Mouse (Mus musculus): ENCODE measurements around the gene Zfp747. TPM values are rescaled to one million over a fixed set of nuclear protein-coding genes. Genes with fewer than 3 reads are reported as not detected.

Gene Zfp747
- polyA plus RNA-seq, 1 experiment: 5.5 TPM

DNA sequence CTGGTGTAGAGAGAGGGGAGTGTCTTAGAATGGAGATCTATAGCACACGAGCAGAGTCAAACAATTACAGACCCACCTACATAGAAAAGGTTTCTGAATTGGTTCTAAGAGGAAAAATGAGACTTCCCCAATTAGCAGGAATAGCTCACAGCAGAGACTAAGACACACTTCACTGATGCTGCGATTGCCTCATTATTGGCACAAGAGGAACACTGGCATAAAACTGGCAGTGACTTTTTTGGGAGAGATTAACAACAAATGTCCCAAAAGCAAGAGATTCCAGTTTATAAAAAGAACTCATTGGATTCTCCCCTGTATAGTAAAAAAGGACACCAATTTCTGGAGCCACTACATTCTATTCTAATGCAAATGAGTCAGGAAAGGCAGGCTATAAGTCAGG is 18.0 kb downstream of the Zfp747 start:
- Histone ChIP-seq H3K27ac (ENCODE audit: insufficient read depth, low read length) (no peak overlapping the region), H3K4me1 (ENCODE audit: control insufficient read depth, insufficient read depth, low read length) (no peaks in the 10 kb centered on the region), H3K4me3 (ENCODE audit: insufficient read depth, low read length) (no peak overlapping the region)
- TF ChIP-seq CTCF (IDR thresholded peaks at IDR 0.05; ENCODE audit: extremely low read depth, insufficient read depth, low read length) (no peak), POLR2A (IDR thresholded peaks at IDR 0.05; ENCODE audit: extremely low read depth, insufficient read depth, low read length) (no peak)

DNA sequence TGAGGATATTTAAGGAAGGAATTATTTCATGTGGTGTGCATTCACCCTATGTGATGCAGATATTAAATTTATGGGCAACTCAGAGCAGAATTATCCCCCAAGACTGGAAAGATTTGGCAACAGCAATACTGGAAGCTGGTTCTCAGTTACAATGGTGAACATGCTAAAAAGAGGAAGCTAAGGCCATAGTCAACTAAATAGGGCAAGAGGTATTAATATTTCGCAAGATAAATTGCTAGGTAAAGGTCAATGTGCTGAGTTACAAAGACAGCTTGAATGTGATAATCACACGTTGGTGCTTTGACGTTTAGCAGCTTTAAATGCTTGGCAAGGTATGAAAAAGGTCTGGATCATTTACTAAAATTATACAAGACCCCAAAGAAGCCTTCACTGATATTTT is 20.1 kb downstream of the Zfp747 start:
- H3K4me1 ChIP-seq (ENCODE audit: control insufficient read depth, insufficient read depth, low read length): no peaks in the 10 kb centered on the region
- no peak overlapping the region for H3K4me3 ChIP-seq (ENCODE audit: insufficient read depth, low read length)
- H3K27ac ChIP-seq (ENCODE audit: insufficient read depth, low read length): no peak overlapping the region
- TF ChIP-seq POLR2A (IDR thresholded peaks at IDR 0.05; ENCODE audit: extremely low read depth, insufficient read depth, low read length) (no peak), CTCF (IDR thresholded peaks at IDR 0.05; ENCODE audit: extremely low read depth, insufficient read depth, low read length) (no peak)

DNA sequence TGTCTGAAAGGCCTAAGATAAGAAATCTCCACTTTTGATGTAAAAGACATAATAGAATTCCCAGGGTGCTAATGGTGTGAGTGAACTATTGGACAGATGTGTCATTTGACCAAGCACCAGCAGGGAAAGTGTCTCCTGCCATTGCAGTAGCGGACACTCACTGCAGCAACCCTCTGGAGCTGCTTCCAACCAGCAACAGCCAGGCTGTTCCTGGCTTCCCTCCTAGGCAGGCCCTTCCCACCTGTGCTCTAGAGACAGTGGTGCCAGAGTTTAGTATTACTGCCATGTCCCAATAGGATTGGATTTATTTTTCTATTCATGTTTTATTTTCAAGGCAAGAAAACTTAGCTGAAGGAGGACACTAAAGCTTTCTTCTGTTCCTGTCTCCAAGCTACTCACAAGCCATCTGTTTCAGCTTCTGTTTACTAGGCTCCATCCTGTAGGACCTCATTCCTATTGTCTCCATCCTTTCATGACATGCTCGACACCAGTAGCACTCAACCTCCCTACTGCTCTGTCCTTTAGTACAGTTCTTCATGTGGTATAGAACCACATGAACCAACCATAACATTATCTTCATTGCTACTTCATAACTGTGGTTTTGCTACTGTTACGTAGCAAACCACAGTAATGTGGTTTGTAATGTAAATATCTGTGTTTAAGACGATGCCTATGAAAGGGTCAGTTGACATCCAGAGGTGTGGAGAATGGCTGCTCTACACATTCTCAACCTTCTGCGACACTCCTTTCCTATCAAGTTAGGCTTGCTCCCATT is 24.4 kb downstream of the Zfp747 start:
- no peak for TF ChIP-seq CTCF (IDR thresholded peaks at IDR 0.05; ENCODE audit: extremely low read depth, insufficient read depth, low read length)
- no peak for TF ChIP-seq POLR2A (IDR thresholded peaks at IDR 0.05; ENCODE audit: extremely low read depth, insufficient read depth, low read length)

DNA sequence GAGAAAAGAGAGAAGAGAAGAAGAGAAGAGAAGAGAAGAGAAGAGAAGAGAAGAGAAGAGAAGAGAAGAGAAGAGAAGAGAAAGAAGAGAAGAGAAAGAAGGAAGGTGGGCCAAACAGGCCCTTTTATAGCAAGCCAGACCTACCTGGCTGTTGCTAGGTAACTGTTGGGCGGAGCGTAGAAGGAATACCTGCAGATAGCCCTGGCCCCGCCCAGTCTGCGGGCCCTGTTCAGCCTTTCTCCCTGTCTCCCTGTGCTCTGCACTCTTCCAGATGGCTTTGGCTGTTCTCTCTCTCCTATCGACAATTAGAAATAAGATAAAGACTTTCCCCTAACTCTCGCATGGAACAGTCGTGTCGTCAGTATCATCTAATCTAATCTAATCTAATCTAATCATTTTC is 29.2 kb downstream of the Zfp747 start:
- H3K4me3 ChIP-seq (ENCODE audit: insufficient read depth, low read length): peak overlapping the region; percentile 97; the same call in 1 of the 2 replicates
- no peak overlapping the region for H3K27ac ChIP-seq (ENCODE audit: insufficient read depth, low read length)
- TF ChIP-seq CTCF (IDR thresholded peaks at IDR 0.05; ENCODE audit: extremely low read depth, insufficient read depth, low read length): no peak
- no peak for TF ChIP-seq POLR2A (IDR thresholded peaks at IDR 0.05; ENCODE audit: extremely low read depth, insufficient read depth, low read length)
- H3K4me1 ChIP-seq (ENCODE audit: control insufficient read depth, insufficient read depth, low read length): peaks cover 4% of the 10 kb centered on the region; the same call in 1 of the 2 replicates

More for the DNA sequence above, 24.4 kb downstream of the Zfp747 start:
- H3K27ac ChIP-seq (ENCODE audit: insufficient read depth, low read length): no peak overlapping the region
- H3K4me3 ChIP-seq (ENCODE audit: insufficient read depth, low read length): no peak overlapping the region
- peaks cover 4% of the 10 kb centered on the region; the same call in 1 of the 2 replicates for H3K4me1 ChIP-seq (ENCODE audit: control insufficient read depth, insufficient read depth, low read length)

DNA sequence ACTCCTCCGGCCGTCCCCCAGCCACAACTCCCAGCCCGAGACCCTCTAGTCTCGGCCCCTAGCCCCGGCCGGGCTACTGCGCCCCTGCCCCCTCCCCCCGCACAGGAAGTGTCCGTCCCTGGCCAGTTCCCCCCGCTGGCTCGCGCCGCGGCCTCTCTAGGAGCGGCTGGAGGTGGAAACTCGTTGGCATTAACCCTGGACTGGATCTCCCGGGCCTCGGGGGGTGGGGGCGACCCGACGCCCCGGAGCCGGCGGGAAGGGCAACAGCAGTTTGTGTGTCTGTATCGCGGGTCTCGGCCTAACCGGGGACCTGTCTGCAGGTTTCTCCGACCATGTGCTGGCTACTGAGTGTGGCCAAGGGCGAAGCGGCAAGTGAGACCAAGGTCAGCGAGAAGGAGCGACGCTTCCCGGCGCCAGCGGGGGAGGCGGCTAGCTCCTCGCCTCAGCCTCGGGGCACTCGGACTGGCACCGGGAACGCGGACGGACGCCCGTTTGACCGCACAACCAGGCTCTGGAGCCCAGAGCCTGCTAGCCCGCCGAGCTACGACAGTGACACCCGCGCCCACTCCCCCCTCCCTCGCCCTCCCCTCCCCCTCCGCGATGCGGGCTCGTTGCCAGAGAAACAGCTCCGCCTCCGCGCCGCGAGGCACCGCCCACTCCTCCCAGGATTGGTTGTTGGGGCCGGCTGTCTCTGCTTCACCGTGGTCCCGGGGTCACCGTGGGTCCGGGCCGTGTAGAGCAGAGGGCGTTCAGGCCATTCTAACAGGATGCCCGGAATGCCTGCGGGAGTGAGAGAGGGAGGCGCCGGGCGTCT is 30.1 kb downstream of the Zfp747 start, which contains the start of gene Zfp768:
Gene Zfp768 (minus strand): TSS at position 78 of the 814 bp plus-strand sequence.
- Histone ChIP-seq H3K27ac (ENCODE audit: insufficient read depth, low read length) (peak within 1 kb of the TSS; percentile 100), H3K4me1 (ENCODE audit: control insufficient read depth, insufficient read depth, low read length) (peaks cover 4% of the 10 kb centered on the region; the same call in 1 of the 2 replicates), H3K4me3 (ENCODE audit: insufficient read depth, low read length) (peak within 1 kb of the TSS; percentile 97)
- TF ChIP-seq POLR2A (IDR thresholded peaks at IDR 0.05; ENCODE audit: extremely low read depth, insufficient read depth, low read length) (peak; percentile 53; the same call in 1 of the 2 replicates), CTCF (IDR thresholded peaks at IDR 0.05; ENCODE audit: extremely low read depth, insufficient read depth, low read length) (no peak)

DNA sequence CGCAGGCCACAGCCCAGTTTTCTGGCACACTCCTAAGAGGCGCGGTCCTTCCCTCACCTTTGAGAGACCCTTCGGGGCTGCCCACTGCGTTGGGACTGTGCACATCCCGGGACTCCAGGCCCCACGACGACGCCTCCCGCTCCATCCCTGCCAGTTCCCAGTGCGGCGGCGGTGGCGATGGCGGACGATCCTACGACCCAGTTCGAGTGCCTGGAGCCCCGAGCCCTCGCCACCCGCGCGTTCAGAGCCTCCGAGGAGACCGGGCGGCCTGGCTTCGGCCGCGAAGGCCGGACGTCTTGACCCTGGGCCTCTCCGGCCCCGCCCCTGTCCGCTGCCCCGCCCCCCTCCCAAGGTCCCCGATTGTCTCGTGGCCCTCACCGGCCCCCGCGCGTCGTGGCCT is 30.8 kb downstream of the Zfp747 start:
- Histone ChIP-seq H3K27ac (ENCODE audit: insufficient read depth, low read length) (peak overlapping the region; percentile 100), H3K4me1 (ENCODE audit: control insufficient read depth, insufficient read depth, low read length) (peaks cover 4% of the 10 kb centered on the region; the same call in 1 of the 2 replicates), H3K4me3 (ENCODE audit: insufficient read depth, low read length) (peak overlapping the region; percentile 97)
- TF ChIP-seq POLR2A (IDR thresholded peaks at IDR 0.05; ENCODE audit: extremely low read depth, insufficient read depth, low read length): no peak
- TF ChIP-seq CTCF (IDR thresholded peaks at IDR 0.05; ENCODE audit: extremely low read depth, insufficient read depth, low read length): no peak

DNA sequence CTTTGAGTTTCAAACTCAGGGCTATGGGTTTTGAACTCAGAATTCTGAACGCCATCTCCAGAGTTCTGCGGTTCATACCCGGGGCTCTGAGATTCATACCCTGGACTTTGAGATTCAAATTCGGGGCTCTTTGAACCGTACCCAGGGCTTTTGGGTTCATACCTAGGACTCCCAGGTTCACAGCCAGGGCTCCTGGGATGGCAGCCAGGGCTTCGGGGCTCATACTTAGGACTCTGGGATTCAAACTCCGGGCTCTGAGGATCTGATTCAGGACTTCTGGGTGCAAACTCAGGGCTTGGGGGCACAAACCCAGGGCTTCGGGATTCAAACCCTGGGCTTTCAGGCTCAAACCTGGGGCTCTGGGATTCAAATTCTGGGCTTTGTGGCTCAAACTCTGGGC is 31.5 kb downstream of the Zfp747 start:
- TF ChIP-seq POLR2A (IDR thresholded peaks at IDR 0.05; ENCODE audit: extremely low read depth, insufficient read depth, low read length) (no peak), CTCF (IDR thresholded peaks at IDR 0.05; ENCODE audit: extremely low read depth, insufficient read depth, low read length) (no peak)
- no peak overlapping the region for H3K27ac ChIP-seq (ENCODE audit: insufficient read depth, low read length)

DNA sequence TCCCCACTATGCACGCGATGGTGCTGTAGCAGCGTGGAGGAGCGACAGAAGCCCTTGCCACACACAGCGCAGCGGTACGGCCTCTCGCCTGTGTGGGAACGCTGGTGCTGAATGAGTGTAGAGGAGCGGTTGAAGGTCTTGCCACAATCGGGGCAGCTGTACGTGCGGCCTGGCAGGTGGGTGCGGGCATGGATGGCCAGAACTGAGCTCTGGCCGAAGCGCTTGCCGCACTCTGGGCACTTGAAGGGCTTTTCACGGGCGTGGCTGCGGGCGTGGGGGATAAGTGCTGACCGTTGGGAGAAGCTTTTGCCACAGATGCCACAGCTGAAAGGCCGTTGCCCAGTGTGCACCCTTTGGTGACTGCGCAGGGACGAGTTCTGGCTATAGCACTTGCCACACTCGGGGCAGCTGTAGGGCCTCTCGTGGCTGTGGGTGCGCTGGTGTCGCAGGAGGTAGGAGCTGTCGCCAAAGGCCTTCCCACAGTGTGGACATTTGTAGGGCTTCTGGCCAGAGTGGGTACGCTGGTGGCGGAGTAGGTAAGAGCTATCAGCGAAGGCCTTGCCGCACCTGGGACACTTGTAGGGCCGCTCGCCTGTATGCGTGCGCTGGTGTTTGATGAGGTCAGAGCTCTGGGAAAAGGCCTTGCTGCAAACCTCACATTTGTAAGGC is 32.4 kb downstream of the Zfp747 start:
- Histone ChIP-seq H3K4me1 (ENCODE audit: control insufficient read depth, insufficient read depth, low read length) (peaks cover 4% of the 10 kb centered on the region; the same call in 1 of the 2 replicates), H3K27ac (ENCODE audit: insufficient read depth, low read length) (no peak overlapping the region), H3K4me3 (ENCODE audit: insufficient read depth, low read length) (no peak overlapping the region)
- TF ChIP-seq POLR2A (IDR thresholded peaks at IDR 0.05; ENCODE audit: extremely low read depth, insufficient read depth, low read length): no peak
- TF ChIP-seq CTCF (IDR thresholded peaks at IDR 0.05; ENCODE audit: extremely low read depth, insufficient read depth, low read length): no peak

More for the DNA sequence above, 31.5 kb downstream of the Zfp747 start:
- peak overlapping the region; percentile 97; the same call in 1 of the 2 replicates for H3K4me3 ChIP-seq (ENCODE audit: insufficient read depth, low read length)
- peaks cover 4% of the 10 kb centered on the region; the same call in 1 of the 2 replicates for H3K4me1 ChIP-seq (ENCODE audit: control insufficient read depth, insufficient read depth, low read length)

DNA sequence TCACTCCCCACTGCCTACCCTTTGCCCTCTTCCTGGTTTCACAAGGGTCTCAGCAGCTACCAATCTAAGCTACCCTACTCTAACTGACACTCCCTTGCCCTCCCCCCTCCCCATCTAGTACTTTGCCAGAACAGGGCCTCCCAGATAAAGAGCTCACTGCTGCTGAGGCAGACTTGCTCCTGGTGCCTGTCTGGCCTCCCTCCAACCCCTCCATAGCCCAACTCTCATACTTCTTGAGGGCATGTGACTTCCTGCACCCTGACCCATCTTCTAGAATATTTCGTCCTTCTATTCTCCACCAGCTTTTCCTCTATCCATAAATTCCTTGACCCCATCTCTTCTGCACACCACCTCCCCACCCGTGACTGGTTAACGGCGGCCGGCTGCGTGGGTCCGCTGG is 33.0 kb downstream of the Zfp747 start:
- Histone ChIP-seq H3K4me3 (ENCODE audit: insufficient read depth, low read length) (no peak overlapping the region), H3K27ac (ENCODE audit: insufficient read depth, low read length) (no peak overlapping the region), H3K4me1 (ENCODE audit: control insufficient read depth, insufficient read depth, low read length) (peaks cover 4% of the 10 kb centered on the region; the same call in 1 of the 2 replicates)
- TF ChIP-seq POLR2A (IDR thresholded peaks at IDR 0.05; ENCODE audit: extremely low read depth, insufficient read depth, low read length) (no peak), CTCF (IDR thresholded peaks at IDR 0.05; ENCODE audit: extremely low read depth, insufficient read depth, low read length) (no peak)

All from cortical plate, adult 2 months (tissue).